Mouse (Mus musculus) adrenal gland, adult 18-20 months (tissue): Measurements from ENCODE around the gene AA467197. TPM values are rescaled to one million over a fixed set of nuclear protein-coding genes. Genes with fewer than 3 reads are reported as not detected.

Experiments
- microRNA-seq, 2 experiments: library from miRNA; unstranded; fragments of <30 nt; microRNA quantifications; one replicate each; pipeline ENCODE4 v1.2.0; 2021; ENCODE audit warnings: borderline number of aligned reads in 2 of 2
- total RNA-seq, 2 experiments: library from RNA; stranded (reverse); gene quantifications; 1 replicate in 1 of 2; 2 replicates in 1 of 2; pipeline ENCODE4 v1.2.3; 2021

Gene AA467197
- total RNA-seq, 2 experiments from 2014 or later: 1.2 to 3.2 TPM

Small RNAs within 50 kb of the gene (microRNA-seq; reads per million reads assigned to microRNA genes)
- 12.2 to 12.3 reads per million in 2 experiments for gene Mir147

Other genes starting within 250 kb of the AA467197 start
- gene Slc28a2, start 210.5 kb upstream of the AA467197 start, total RNA-seq: 1 to 10 TPM; 1.2 to 7.1 TPM
- under 1 TPM in 1 of 2 experiments, not detected in 1; 0.19 TPM for gene Gm14085, start 152.0 kb upstream of the AA467197 start, total RNA-seq
- 1 to 10 TPM; 5.5 to 6.1 TPM for gene Gatm, start 25.7 kb upstream of the AA467197 start, total RNA-seq
- 10 to 100 TPM; 26.3 to 32.9 TPM for gene Slc30a4, start 65.7 kb downstream of the AA467197 start, total RNA-seq
- gene Bloc1s6, start 101.5 kb downstream of the AA467197 start, total RNA-seq: 10 to 100 TPM; 22.0 to 30.6 TPM
- gene Sqor, start 128.3 kb downstream of the AA467197 start, total RNA-seq: 10 to 100 TPM; 79.7 to 90.2 TPM